Comparison of ENCODE assay signal across 28 mouse cellular contexts in the genomic region with DNA sequence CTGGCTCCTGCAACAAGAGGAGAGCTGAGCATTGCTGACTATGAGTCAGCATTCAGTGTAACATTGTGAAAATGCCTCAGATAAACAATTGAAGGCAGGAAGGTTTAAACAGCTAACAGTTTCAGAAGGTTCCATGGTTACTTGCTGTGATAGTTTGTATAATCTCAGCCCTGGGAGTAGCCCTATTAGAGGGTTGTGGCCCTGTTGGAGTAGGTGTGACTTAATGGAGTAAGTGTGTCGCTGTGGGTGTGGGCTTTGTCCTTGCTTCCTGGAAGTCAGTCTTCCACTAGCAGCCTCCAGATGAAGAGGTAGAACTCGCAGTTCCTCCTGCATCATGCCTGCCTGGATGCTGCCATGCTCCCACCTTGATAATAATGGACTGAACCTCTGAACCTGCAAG.
"Had no signal": no experiment of that assay in that cellular context is flagged by ENCODE, and none has a peak within 500 bp of the region (broad histone marks: within the 10 kb centered on the region; RNA-seq: fewer than 3 reads in every experiment).

No protein-coding gene starts in this region.

- H3K9ac ChIP-seq: heart, embryonic 13.5 days; heart, embryonic 15.5 days; hindbrain, embryonic 12.5 days; hindbrain, embryonic 14.5 days; intestine, embryonic 15.5 days; limb, embryonic 13.5 days; limb, embryonic 15.5 days; liver, embryonic 12.5 days; liver, embryonic 14.5 days had no signal

- H3K27ac ChIP-seq: gastrocnemius, adult 2 months; heart, adult 2 months; heart, embryonic 13.5 days; heart, embryonic 15.5 days; hindbrain, embryonic 10.5 days; hindbrain, embryonic 12.5 days; hindbrain, embryonic 14.5 days; intestine, embryonic 15.5 days; layer of hippocampus, adult 2 months; limb, embryonic 13.5 days; limb, embryonic 15.5 days; liver, embryonic 12.5 days; liver, embryonic 14.5 days had no signal

- ATAC-seq: hindbrain, embryonic 16.5 days; inflammation-experienced regulatory T-cells, adult 6 months; intestine, embryonic 15.5 days; intestine, postnatal 0 days; liver, embryonic 12.5 days had no signal

- H3K4me3 ChIP-seq: gastrocnemius, adult 2 months; heart, adult 2 months; heart, embryonic 13.5 days; heart, embryonic 15.5 days; hindbrain, embryonic 10.5 days; hindbrain, embryonic 12.5 days; intestine, embryonic 15.5 days; layer of hippocampus, adult 2 months; limb, embryonic 13.5 days; limb, embryonic 15.5 days; liver, embryonic 12.5 days had no signal

- H3K9me3 ChIP-seq: heart, embryonic 13.5 days; heart, embryonic 15.5 days; hindbrain, embryonic 10.5 days; hindbrain, embryonic 12.5 days; intestine, embryonic 15.5 days; limb, embryonic 13.5 days; limb, embryonic 15.5 days; liver, embryonic 12.5 days had no signal

- H3K36me3 ChIP-seq: heart, embryonic 13.5 days; heart, embryonic 15.5 days; hindbrain, embryonic 10.5 days; hindbrain, embryonic 12.5 days; intestine, embryonic 15.5 days; limb, embryonic 13.5 days; limb, embryonic 15.5 days; liver, embryonic 12.5 days had no signal

- H3K4me2 ChIP-seq: heart, embryonic 11.5 days; heart, embryonic 13.5 days; heart, embryonic 15.5 days; hindbrain, embryonic 12.5 days; hindbrain, embryonic 14.5 days; intestine, embryonic 15.5 days; limb, embryonic 13.5 days; limb, embryonic 15.5 days; liver, embryonic 12.5 days had no signal

- H3K27me3 ChIP-seq: heart, embryonic 13.5 days; heart, embryonic 15.5 days; hindbrain, embryonic 12.5 days; intestine, embryonic 15.5 days; limb, embryonic 13.5 days; limb, embryonic 15.5 days; liver, embryonic 12.5 days had no signal

- H3K4me1 ChIP-seq: heart, embryonic 13.5 days; hindbrain, embryonic 10.5 days; hindbrain, embryonic 12.5 days; intestine, embryonic 15.5 days; limb, embryonic 13.5 days; limb, embryonic 15.5 days; liver, embryonic 12.5 days had no signal

- DNase-seq: gastrocnemius, adult 2 months; gastrocnemius, postnatal 10 days; gastrocnemius, postnatal 25 days; heart, adult 2 months; heart, postnatal 14 days; heart, postnatal 4 days; kidney, adult 18-20 months; kidney, adult 8-10 months; kidney, postnatal 10 days; kidney, postnatal 25 days; kidney, postnatal 4 days; layer of hippocampus, postnatal 36 days; left cerebral cortex, postnatal 4 days had no signal
